Mouse (Mus musculus): ENCODE results near the gene Kirrel3. TPM values are rescaled to one million over a fixed set of nuclear protein-coding genes. Genes with fewer than 3 reads are reported as not detected.
A peak's percentile ranks its signal among the peaks of the same experiment; 100 is the strongest.

Gene Kirrel3
- polyA plus RNA-seq, 1 experiment from 2014 or later = 11.4 TPM

DNA sequence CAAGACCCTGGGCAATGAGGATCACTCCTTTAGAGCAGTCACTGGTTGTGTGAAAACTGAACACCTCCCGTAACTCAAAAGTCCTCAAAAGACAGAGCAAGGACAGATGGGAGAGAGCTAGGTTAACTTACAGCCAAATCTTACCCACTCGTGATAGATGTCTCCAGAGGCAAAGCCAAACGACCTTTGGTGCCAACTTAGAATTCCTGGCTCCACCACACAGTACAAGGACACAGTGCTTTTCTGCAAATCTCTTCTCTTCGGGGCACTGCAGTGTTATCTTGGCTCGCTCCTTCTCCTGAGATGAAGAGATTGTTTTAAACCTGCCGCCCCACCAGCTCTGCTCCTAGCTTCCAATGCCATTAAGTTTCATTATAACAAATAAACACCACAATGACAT, 437.0 kb downstream of the Kirrel3 start:
- Histone ChIP-seq H3K9ac (no peak overlapping the region), H3K9me3 (no peaks in the 10 kb centered on the region), H3K27me3 (no peaks in the 10 kb centered on the region), H3K4me1 (peaks cover 6% of the 10 kb centered on the region), H3K4me3 (replicated peaks) (no peak overlapping the region), H3K36me3 (replicated peaks) (no peaks in the 10 kb centered on the region), H3K27ac (no peak overlapping the region), H3K4me2 (no peak overlapping the region)
- 91% methylated on average over 6 of the region's 6 CpGs for WGBS
- no peak for ATAC-seq (ENCODE audit: low FRiP score)

DNA sequence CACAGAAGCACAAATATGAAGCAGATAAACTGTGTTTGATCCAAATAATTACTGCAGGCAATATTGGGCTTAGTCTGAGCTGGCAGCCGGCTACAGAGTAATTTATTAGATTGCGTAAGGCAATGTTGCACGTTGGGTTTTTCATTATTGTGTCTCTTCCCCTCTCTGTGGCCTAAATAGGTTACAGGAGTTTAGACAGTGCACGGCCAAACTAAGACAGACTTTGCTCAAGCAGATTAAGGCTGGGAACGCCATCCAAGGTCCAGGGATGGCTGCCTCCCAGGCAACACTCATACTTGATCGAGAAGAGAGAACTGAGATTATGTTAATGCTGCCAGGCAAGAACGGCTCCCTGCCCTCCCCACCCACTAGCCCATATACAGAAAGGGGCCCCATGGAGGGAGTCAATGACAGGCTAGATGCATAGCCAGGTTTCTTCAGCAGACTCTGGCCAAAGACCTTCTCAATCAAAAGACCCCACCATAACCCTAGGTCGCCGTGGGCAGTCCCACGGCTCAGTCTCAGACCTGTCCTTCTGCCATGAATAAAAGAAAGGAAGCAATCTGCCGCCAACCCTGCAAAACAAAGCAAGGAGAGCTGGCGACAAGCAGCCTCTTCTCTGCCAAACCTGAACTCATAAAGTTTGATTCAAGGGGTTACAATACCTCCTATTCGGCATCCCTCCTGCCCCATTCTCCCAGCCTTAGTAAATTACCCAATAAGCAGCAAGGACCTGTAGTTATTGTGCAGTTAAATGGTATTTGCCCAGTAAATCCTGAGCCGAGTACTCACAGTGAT, 437.6 kb downstream of the Kirrel3 start:
- peaks cover 6% of the 10 kb centered on the region for H3K4me1 ChIP-seq
- ATAC-seq (ENCODE audit: low FRiP score) = no peak
- no peak overlapping the region for H3K4me2 ChIP-seq
- H3K4me3 ChIP-seq (replicated peaks) = no peak overlapping the region
- H3K27me3 ChIP-seq = no peaks in the 10 kb centered on the region
- 58% methylated on average over 14 of the region's 14 CpGs for WGBS
- H3K36me3 ChIP-seq (replicated peaks) = no peaks in the 10 kb centered on the region
- H3K27ac ChIP-seq = no peak overlapping the region
- H3K9me3 ChIP-seq = no peaks in the 10 kb centered on the region
- H3K9ac ChIP-seq = no peak overlapping the region

DNA sequence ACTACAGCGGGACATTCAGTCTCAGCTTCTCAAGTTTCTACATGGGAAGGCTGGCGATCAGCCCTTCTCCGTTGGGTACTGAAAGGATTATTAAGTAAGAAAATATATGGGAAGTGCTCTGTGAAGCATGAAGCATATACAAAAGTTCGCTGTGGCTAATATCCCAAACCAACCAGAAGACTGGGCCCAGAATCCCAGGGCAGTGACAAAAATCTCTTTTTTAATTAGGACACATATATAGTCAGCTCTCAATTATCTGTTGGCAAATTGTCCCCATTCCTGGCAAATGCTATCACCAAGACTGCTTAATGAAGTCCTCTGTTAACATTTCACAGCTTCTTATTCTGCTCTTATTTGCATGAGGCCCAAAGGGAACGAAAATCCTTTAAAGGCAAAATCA, 439.9 kb downstream of the Kirrel3 start:
- Histone ChIP-seq H3K4me1 (peaks cover 6% of the 10 kb centered on the region), H3K27ac (no peak overlapping the region), H3K9me3 (no peaks in the 10 kb centered on the region), H3K4me2 (no peak overlapping the region), H3K36me3 (replicated peaks) (no peaks in the 10 kb centered on the region), H3K4me3 (replicated peaks) (no peak overlapping the region), H3K27me3 (no peaks in the 10 kb centered on the region), H3K9ac (no peak overlapping the region)
- WGBS = 76% methylated on average over 5 of the region's 5 CpGs
- no peak for ATAC-seq (ENCODE audit: low FRiP score)

DNA sequence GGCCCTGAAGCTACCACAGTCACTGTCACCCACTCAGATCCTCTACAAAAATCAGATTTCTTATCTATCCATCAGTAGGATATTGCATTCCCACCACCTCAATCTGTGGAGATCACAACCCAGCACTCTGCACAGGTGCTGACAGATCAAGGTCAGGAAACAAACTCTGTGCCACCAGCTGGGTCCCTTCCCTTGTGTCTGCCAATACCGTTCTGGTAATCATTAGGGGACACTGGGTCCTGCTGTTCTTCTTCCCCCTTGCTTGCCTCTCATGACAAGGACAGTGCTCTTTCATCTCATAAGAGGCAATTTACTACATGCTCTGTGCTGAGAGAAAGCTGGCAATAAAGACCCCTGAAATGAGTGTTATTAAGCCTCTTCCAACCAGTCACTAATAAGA, 444.7 kb downstream of the Kirrel3 start:
- H3K27me3 ChIP-seq = no peaks in the 10 kb centered on the region
- no peaks in the 10 kb centered on the region for H3K36me3 ChIP-seq (replicated peaks)
- no peaks in the 10 kb centered on the region for H3K9me3 ChIP-seq
- no peak for ATAC-seq (ENCODE audit: low FRiP score)
- H3K4me1 ChIP-seq = no peaks in the 10 kb centered on the region
- no peak overlapping the region for H3K4me2 ChIP-seq
- H3K4me3 ChIP-seq (replicated peaks) = no peak overlapping the region
- 69% methylated on average over 1 of the region's 1 CpGs for WGBS
- H3K9ac ChIP-seq = no peak overlapping the region
- H3K27ac ChIP-seq = no peak overlapping the region

DNA sequence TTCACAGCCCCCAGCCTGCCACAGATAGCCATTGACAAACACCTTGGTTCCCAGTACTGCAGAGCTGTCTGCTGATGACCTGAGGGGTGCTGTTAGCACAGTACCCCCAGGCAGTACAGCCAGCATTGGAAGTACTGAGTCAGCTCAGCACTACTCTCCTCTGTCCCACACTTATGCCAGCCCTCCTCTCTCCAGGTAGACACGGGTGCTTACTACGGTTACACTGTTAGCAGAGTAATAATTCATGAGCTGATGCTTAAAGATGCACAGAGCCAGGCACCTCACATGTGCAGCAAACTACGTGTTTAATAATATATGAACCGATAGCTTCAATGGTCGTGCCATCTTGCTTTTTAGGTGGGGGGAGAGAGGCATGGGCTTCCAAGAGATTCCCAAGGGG, 452.4 kb downstream of the Kirrel3 start:
- peaks cover 5% of the 10 kb centered on the region; the same call in 1 of the 2 replicates for H3K4me1 ChIP-seq
- H3K36me3 ChIP-seq (replicated peaks) = no peaks in the 10 kb centered on the region
- ATAC-seq (ENCODE audit: low FRiP score) = no peak
- H3K4me3 ChIP-seq (replicated peaks) = no peak overlapping the region
- H3K9me3 ChIP-seq = no peaks in the 10 kb centered on the region
- H3K9ac ChIP-seq = no peak overlapping the region
- 91% methylated on average over 5 of the region's 5 CpGs for WGBS
- H3K27me3 ChIP-seq = no peaks in the 10 kb centered on the region
- no peak overlapping the region for H3K4me2 ChIP-seq
- no peak overlapping the region for H3K27ac ChIP-seq

DNA sequence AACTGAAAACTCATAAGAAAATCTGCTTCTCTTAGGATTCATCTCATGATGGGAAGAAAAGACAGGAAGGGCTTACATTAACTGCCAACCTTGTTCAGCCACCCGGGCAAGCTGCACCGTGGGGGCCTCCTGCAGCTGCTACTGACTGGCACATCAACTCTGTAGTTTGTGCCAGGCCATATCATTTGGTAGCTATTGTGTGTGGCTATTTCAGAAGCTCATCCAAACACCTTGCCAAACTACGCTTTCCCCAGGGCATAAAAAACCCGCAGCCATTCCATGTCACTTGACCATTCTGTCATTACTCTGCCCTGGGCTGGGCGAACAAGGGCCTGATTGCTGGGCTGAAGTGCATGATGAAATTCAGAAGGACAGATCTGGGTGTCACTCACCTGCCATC, 453.9 kb downstream of the Kirrel3 start:
- peaks cover 5% of the 10 kb centered on the region; the same call in 1 of the 2 replicates for H3K4me1 ChIP-seq
- H3K4me2 ChIP-seq = no peak overlapping the region
- H3K27ac ChIP-seq = no peak overlapping the region
- no peak overlapping the region for H3K9ac ChIP-seq
- no peaks in the 10 kb centered on the region for H3K36me3 ChIP-seq (replicated peaks)
- ATAC-seq (ENCODE audit: low FRiP score) = no peak
- no peaks in the 10 kb centered on the region for H3K9me3 ChIP-seq
- no peaks in the 10 kb centered on the region for H3K27me3 ChIP-seq
- no peak overlapping the region for H3K4me3 ChIP-seq (replicated peaks)
- WGBS = 95% methylated on average over 5 of the region's 5 CpGs

DNA sequence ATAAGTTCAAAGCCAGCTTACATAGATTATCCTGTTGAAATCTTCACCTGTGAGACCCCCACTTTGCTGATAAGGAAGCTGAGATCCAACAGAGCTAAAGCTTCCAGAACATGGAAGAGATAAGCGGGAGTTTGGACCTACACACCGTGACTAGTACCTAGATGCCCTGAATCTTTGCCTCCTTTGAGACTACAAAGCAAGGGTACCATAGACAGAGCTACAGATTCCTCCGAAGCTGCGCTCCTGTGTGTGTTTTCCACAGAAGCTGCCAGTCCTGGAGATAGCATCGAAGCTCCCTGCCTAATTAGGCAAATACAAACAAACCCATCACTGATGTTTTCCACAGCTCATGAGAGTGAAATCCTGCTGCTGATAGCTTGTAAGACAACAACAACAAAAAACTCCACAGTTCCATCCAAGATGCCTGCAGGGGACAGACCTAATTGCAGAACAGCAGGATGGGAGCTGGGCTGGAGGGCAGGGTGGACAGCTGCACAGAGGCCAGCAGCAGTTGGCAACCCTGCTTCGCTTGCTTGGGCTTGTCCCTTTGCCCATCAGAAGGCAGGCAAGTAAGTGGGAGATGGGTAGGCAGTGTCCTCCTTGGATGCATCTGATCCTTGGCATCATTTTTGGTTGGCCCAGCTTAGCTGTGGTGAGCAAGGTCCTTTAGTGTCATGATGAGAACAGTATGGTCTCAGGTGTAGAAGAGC, 456.6 kb downstream of the Kirrel3 start:
- no peaks in the 10 kb centered on the region for H3K9me3 ChIP-seq
- H3K9ac ChIP-seq = no peak overlapping the region
- H3K4me2 ChIP-seq = no peak overlapping the region
- H3K4me3 ChIP-seq (replicated peaks) = no peak overlapping the region
- H3K4me1 ChIP-seq = peaks cover 12% of the 10 kb centered on the region
- H3K27ac ChIP-seq = no peak overlapping the region
- ATAC-seq (ENCODE audit: low FRiP score) = no peak
- no peaks in the 10 kb centered on the region for H3K36me3 ChIP-seq (replicated peaks)
- 0 out of 2 replicates have a peak, but pooled peaks cover under 1% of the 10 kb centered on the region for H3K27me3 ChIP-seq
- whole genome bisulfite sequencing = 81% methylated on average over 6 of the region's 6 CpGs

DNA sequence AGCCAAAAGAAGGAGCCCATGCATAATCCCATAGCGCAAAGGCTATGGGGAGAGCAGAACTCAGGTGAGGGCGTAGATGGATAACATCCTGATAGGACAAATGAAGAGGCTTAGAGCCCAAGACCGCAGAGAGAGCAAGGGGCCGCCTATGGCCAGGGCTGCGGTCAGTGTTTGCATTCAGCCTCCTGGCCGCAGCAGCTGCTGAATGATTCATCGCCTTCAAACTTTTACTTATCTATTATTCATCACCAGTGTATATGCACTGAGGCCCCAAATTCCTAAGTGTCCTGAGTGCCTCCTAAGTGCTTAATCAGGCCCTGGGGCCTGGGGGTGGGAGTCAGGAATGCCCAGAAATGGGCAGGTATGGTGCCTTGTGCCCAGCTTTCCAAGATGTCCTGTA, 457.3 kb downstream of the Kirrel3 start:
- Histone ChIP-seq H3K27me3 (0 out of 2 replicates have a peak, but pooled peaks cover 3% of the 10 kb centered on the region), H3K36me3 (replicated peaks) (no peaks in the 10 kb centered on the region), H3K4me2 (no peak overlapping the region), H3K4me1 (peaks cover 15% of the 10 kb centered on the region), H3K9ac (no peak overlapping the region), H3K27ac (no peak overlapping the region), H3K4me3 (replicated peaks) (no peak overlapping the region), H3K9me3 (no peaks in the 10 kb centered on the region)
- 88% methylated on average over 7 of the region's 7 CpGs for WGBS
- no peak for ATAC-seq (ENCODE audit: low FRiP score)

DNA sequence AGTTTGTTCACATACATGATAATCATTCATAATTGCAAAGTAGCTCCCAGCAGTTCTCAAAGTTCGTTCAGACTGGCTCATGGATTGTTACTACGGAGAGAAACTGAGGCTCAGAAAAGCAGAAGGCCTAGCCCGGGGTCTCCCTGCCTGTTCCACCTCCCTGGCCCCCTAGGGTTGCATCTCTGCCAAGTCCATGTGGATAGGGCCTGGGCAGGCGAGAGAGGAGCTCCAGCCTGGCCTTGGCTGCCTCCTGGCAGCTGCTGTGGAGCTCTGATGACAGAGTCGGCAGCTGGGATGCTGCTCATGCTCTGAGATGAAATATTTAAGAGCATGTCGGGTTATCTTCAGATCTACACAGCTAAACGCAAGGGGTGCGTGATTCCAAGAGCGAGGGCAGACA, 459.6 kb downstream of the Kirrel3 start:
- Histone ChIP-seq H3K36me3 (replicated peaks) (no peaks in the 10 kb centered on the region), H3K4me3 (replicated peaks) (no peak overlapping the region), H3K27ac (no peak overlapping the region), H3K27me3 (0 out of 2 replicates have a peak, but pooled peaks cover 3% of the 10 kb centered on the region), H3K4me1 (peaks cover 15% of the 10 kb centered on the region), H3K9ac (no peak overlapping the region), H3K9me3 (no peaks in the 10 kb centered on the region), H3K4me2 (no peak overlapping the region)
- WGBS = 86% methylated on average over 9 of the region's 9 CpGs
- ATAC-seq (ENCODE audit: low FRiP score) = no peak

DNA sequence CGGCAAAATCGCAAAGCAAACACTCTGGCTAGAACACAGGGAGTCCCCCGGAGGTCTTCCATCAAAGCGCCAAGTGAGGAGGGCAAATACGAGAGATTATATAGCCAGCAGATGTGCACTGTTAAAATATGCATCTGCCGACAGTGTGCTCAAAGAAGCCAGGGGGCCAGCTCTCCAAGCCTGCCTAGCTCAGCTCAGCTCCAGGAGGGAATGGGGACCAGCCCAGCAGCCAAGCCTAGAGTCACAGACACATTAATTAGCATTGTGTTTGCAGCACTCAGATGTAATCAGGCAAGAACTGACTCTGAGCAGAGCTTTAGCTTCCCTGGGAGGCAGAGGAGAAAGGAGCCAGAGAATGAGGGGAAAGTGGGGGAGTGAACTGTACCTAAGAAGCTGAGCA, 461.6 kb downstream of the Kirrel3 start:
- ATAC-seq (ENCODE audit: low FRiP score) = peak; percentile 59; the same call in 1 of the 2 replicates
- WGBS = 25% methylated on average over 6 of the region's 6 CpGs
- no peak overlapping the region for H3K4me2 ChIP-seq
- no peaks in the 10 kb centered on the region for H3K36me3 ChIP-seq (replicated peaks)
- H3K27ac ChIP-seq = 0 out of 2 replicates have a peak overlapping the region, but pooled peaks have one; percentile 27
- H3K4me1 ChIP-seq = peaks cover 15% of the 10 kb centered on the region
- H3K4me3 ChIP-seq (replicated peaks) = no peak overlapping the region
- peaks cover 10% of the 10 kb centered on the region; the same call in 1 of the 2 replicates for H3K27me3 ChIP-seq
- H3K9ac ChIP-seq = no peak overlapping the region
- H3K9me3 ChIP-seq = no peaks in the 10 kb centered on the region

DNA sequence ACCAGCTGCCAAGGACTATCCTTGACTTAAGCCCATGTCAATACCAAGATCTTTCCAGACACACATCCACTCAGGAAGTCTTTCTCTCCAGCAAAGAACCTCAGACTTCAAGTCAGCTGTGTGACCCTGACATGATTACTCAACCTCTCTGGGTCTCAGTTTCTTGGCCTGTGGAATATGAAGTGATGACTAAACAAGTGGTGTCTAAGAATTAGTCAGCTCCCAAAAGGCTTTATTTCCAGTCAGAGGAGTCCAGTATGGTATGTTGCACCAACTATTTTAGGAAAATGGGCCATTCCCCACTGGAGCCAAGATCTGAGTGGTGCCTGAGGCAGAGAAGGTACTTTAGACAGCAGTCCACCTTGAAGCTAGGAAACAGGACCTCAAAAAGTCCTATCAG, 462.0 kb downstream of the Kirrel3 start:
- Histone ChIP-seq H3K27me3 (peaks cover 11% of the 10 kb centered on the region; the same call in 1 of the 2 replicates), H3K4me3 (replicated peaks) (no peak overlapping the region), H3K9me3 (no peaks in the 10 kb centered on the region), H3K36me3 (replicated peaks) (no peaks in the 10 kb centered on the region), H3K27ac (0 out of 2 replicates have a peak overlapping the region, but pooled peaks have one; percentile 27), H3K4me1 (peaks cover 17% of the 10 kb centered on the region), H3K4me2 (no peak overlapping the region), H3K9ac (no peak overlapping the region)
- no peak for ATAC-seq (ENCODE audit: low FRiP score)

DNA sequence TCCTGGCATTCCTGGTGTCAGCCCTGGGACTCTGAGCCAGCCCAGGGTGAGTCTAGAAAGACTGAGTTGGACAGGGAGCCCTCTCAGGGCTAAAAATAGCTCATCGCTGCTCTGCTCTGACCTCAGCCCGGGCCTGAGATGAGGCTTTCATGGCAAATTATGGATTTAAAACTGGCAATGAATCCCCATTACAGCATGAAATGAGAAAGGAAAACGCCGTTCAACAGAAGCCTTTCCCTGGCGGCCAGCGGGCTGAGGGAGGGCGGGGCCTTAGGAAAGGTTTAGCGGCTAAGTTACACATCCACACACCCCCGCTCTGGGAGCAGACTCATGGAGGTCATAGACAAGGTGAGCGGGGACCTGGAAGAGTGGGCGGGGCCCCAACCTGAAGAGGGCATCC, 467.7 kb downstream of the Kirrel3 start:
- H3K27ac ChIP-seq = no peak overlapping the region
- ATAC-seq (ENCODE audit: low FRiP score) = no peak
- no peaks in the 10 kb centered on the region for H3K36me3 ChIP-seq (replicated peaks)

More for the DNA sequence above, 467.7 kb downstream of the Kirrel3 start:
- Histone ChIP-seq H3K9me3 (no peaks in the 10 kb centered on the region), H3K4me1 (peaks cover 5% of the 10 kb centered on the region; the same call in 1 of the 2 replicates), H3K4me2 (no peak overlapping the region), H3K9ac (no peak overlapping the region), H3K4me3 (replicated peaks) (no peak overlapping the region), H3K27me3 (peaks cover 18% of the 10 kb centered on the region; the same call in 1 of the 2 replicates)
- 73% methylated on average over 11 of the region's 11 CpGs for WGBS
